ENCODE assay signal across 14 mouse cellular contexts in genomic region chr2:150111247-150111912, GRCm38 (mm10).
"Had no signal": no experiment of that assay in that cellular context is flagged by ENCODE, and none has a peak within 500 bp of the region (broad histone marks: within the 10 kb centered on the region; RNA-seq: fewer than 3 reads in every experiment).

No protein-coding gene starts in this region.

- DNase-seq: kidney, adult 8-10 months; kidney, postnatal 25 days; lung, adult 2 months; lung, postnatal 4 days; midbrain, embryonic 14.5 days; right cerebral cortex, adult 18-20 months; right cerebral cortex, postnatal 25 days had no signal

- H3K4me2 ChIP-seq: liver, embryonic 11.5 days; liver, embryonic 15.5 days; neural tube, embryonic 15.5 days had no signal

- ATAC-seq: lung, postnatal 0 days had no signal

- H3K4me3 ChIP-seq: limb, embryonic 10.5 days; liver, embryonic 15.5 days; midbrain, embryonic 10.5 days; myocyte; neural tube, embryonic 15.5 days had no signal

- H3K9ac ChIP-seq: liver, embryonic 15.5 days; neural tube, embryonic 15.5 days had no signal

- H3K27me3 ChIP-seq: liver, embryonic 15.5 days; neural tube, embryonic 15.5 days had no signal

- H3K9me3 ChIP-seq: limb, embryonic 10.5 days; liver, embryonic 15.5 days had no signal

- H3K4me1 ChIP-seq: limb, embryonic 10.5 days; liver, embryonic 15.5 days; midbrain, embryonic 10.5 days; neural tube, embryonic 15.5 days had no signal

- H3K27ac ChIP-seq: limb, embryonic 10.5 days; liver, embryonic 15.5 days; midbrain, embryonic 10.5 days; neural tube, embryonic 15.5 days had no signal
